Mouse (Mus musculus): ENCODE data around the gene Daw1. TPM values are rescaled to one million over a fixed set of nuclear protein-coding genes. Genes with fewer than 3 reads are reported as not detected.

The Daw1 gene
- polyA plus RNA-seq, 1 experiment, result not detected

DNA sequence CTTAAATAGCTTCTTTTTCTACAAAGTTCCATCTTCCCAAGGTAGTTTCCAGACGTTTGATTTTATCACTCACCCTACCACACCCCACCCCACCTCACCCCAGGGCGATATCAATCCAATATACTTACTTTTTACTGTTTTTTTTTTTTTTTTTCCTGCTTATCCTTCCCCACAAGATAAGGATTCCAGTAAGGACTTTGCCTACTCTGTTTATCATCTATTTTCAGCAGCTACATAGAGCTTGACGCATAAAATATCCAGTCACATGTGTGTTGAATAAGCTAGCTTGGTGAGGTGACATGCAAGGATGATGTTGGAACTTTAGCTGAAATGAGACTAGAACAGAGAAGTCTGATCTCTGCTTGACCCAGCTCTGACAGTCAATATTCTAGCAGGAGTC is 4.5 kb downstream of the Daw1 start:
- Histone ChIP-seq H3K27me3 (ENCODE audit: control insufficient read depth, insufficient read depth, insufficient read length) (no peaks in the 10 kb centered on the region), H3K4me3 (no peak overlapping the region), H3ac (ENCODE audit: control insufficient read depth, insufficient read length) (no peak overlapping the region), H3K36me3 (ENCODE audit: control insufficient read depth, insufficient read depth) (no peaks in the 10 kb centered on the region), H3K79me2 (ENCODE audit: control insufficient read depth, insufficient read depth) (no peaks in the 10 kb centered on the region), H3K4me2 (ENCODE audit: low read depth) (no peak overlapping the region)
- TF ChIP-seq POLR2AphosphoS2 (IDR thresholded peaks at IDR 0.05; ENCODE audit: insufficient read length, low read depth) (no peak), REST (IDR thresholded peaks at IDR 0.05; ENCODE audit: insufficient read depth, insufficient read length) (no peak), SRF (IDR thresholded peaks at IDR 0.05; ENCODE audit: control insufficient read depth, insufficient read length, low read depth) (no peak), MYOG (IDR thresholded peaks at IDR 0.05; ENCODE audit: control insufficient read depth in 1 of 3, insufficient read depth in 1 of 3, insufficient read length in 2 of 3, low read depth in 2 of 3) (no peak), TCF3 (IDR thresholded peaks at IDR 0.05; ENCODE audit: insufficient read length, low read depth) (no peak), TCF12 (IDR thresholded peaks at IDR 0.05; ENCODE audit: insufficient read depth, poor library complexity, severe bottlenecking) (no peak), E2F4 (IDR thresholded peaks at IDR 0.05; ENCODE audit: insufficient read depth) (no peak), CEBPB (IDR thresholded peaks at IDR 0.05; ENCODE audit: insufficient read depth, poor library complexity, severe bottlenecking) (no peak), POLR2A (IDR thresholded peaks at IDR 0.05; ENCODE audit: insufficient read length, low read depth) (no peak), MYOD1 (IDR thresholded peaks at IDR 0.05; ENCODE audit: control insufficient read depth in 1 of 3, insufficient read length in 2 of 3, low read depth in 2 of 3) (no peak), MAX (IDR thresholded peaks at IDR 0.05; ENCODE audit: low read depth) (no peak), USF1 (IDR thresholded peaks at IDR 0.05; ENCODE audit: low read depth) (no peak)

- TF ChIP-seq REST (IDR thresholded peaks at IDR 0.05; ENCODE audit: insufficient read depth, insufficient read length) (no peak), TCF3 (IDR thresholded peaks at IDR 0.05; ENCODE audit: insufficient read length, low read depth) (no peak), MYOG (IDR thresholded peaks at IDR 0.05; ENCODE audit: control insufficient read depth in 1 of 3, insufficient read depth in 1 of 3, insufficient read length in 2 of 3, low read depth in 2 of 3) (no peak), POLR2AphosphoS2 (IDR thresholded peaks at IDR 0.05; ENCODE audit: insufficient read length, low read depth) (no peak), SRF (IDR thresholded peaks at IDR 0.05; ENCODE audit: control insufficient read depth, insufficient read length, low read depth) (no peak), CEBPB (IDR thresholded peaks at IDR 0.05; ENCODE audit: insufficient read depth, poor library complexity, severe bottlenecking) (no peak), MAX (IDR thresholded peaks at IDR 0.05; ENCODE audit: low read depth) (no peak), POLR2A (IDR thresholded peaks at IDR 0.05; ENCODE audit: insufficient read length, low read depth) (no peak), TCF12 (IDR thresholded peaks at IDR 0.05; ENCODE audit: insufficient read depth, poor library complexity, severe bottlenecking) (no peak), USF1 (IDR thresholded peaks at IDR 0.05; ENCODE audit: low read depth) (no peak), E2F4 (IDR thresholded peaks at IDR 0.05; ENCODE audit: insufficient read depth) (no peak), MYOD1 (IDR thresholded peaks at IDR 0.05; ENCODE audit: control insufficient read depth in 1 of 3, insufficient read length in 2 of 3, low read depth in 2 of 3) (no peak)
- H3K79me2 ChIP-seq (ENCODE audit: control insufficient read depth, insufficient read depth), result no peaks in the 10 kb centered on the region
- H3K4me3 ChIP-seq, result no peak overlapping the region
- no peak overlapping the region for H3ac ChIP-seq (ENCODE audit: control insufficient read depth, insufficient read length)
- H3K36me3 ChIP-seq (ENCODE audit: control insufficient read depth, insufficient read depth), result no peaks in the 10 kb centered on the region
- no peaks in the 10 kb centered on the region for H3K27me3 ChIP-seq (ENCODE audit: control insufficient read depth, insufficient read depth, insufficient read length)
- H3K4me2 ChIP-seq (ENCODE audit: low read depth), result no peak overlapping the region
Observed at GRCm38 (mm10) chr1:83169158-83169557, 9.6 kb downstream of the Daw1 start.

GRCm38 (mm10) chr1:83175985-83176384 is 16.4 kb downstream of the Daw1 start:
- H3K27me3 ChIP-seq (ENCODE audit: control insufficient read depth, insufficient read depth, insufficient read length), result no peaks in the 10 kb centered on the region
- H3K4me3 ChIP-seq, result no peak overlapping the region
- H3K36me3 ChIP-seq (ENCODE audit: control insufficient read depth, insufficient read depth), result no peaks in the 10 kb centered on the region

GRCm38 (mm10) chr1:83179531-83179930 is 20.0 kb downstream of the Daw1 start:
- H3K4me2 ChIP-seq (ENCODE audit: low read depth), result no peak overlapping the region
- H3K36me3 ChIP-seq (ENCODE audit: control insufficient read depth, insufficient read depth), result no peaks in the 10 kb centered on the region
- no peak overlapping the region for H3ac ChIP-seq (ENCODE audit: control insufficient read depth, insufficient read length)
- no peak for TF ChIP-seq SRF (IDR thresholded peaks at IDR 0.05; ENCODE audit: control insufficient read depth, insufficient read length, low read depth)
- no peak for TF ChIP-seq CEBPB (IDR thresholded peaks at IDR 0.05; ENCODE audit: insufficient read depth, poor library complexity, severe bottlenecking)
- TF ChIP-seq MYOD1 (IDR thresholded peaks at IDR 0.05; ENCODE audit: control insufficient read depth in 1 of 3, insufficient read length in 2 of 3, low read depth in 2 of 3), result no peak
- no peak for TF ChIP-seq MAX (IDR thresholded peaks at IDR 0.05; ENCODE audit: low read depth)
- H3K4me3 ChIP-seq, result no peak overlapping the region
- no peaks in the 10 kb centered on the region for H3K79me2 ChIP-seq (ENCODE audit: control insufficient read depth, insufficient read depth)
- H3K27me3 ChIP-seq (ENCODE audit: control insufficient read depth, insufficient read depth, insufficient read length), result peaks cover 5% of the 10 kb centered on the region

More at GRCm38 (mm10) chr1:83175985-83176384, 16.4 kb downstream of the Daw1 start:
- no peaks in the 10 kb centered on the region for H3K79me2 ChIP-seq (ENCODE audit: control insufficient read depth, insufficient read depth)
- no peak overlapping the region for H3ac ChIP-seq (ENCODE audit: control insufficient read depth, insufficient read length)
- TF ChIP-seq USF1 (IDR thresholded peaks at IDR 0.05; ENCODE audit: low read depth), result no peak
- TF ChIP-seq REST (IDR thresholded peaks at IDR 0.05; ENCODE audit: insufficient read depth, insufficient read length), result no peak
- no peak for TF ChIP-seq MYOD1 (IDR thresholded peaks at IDR 0.05; ENCODE audit: control insufficient read depth in 1 of 3, insufficient read length in 2 of 3, low read depth in 2 of 3)
- TF ChIP-seq MAX (IDR thresholded peaks at IDR 0.05; ENCODE audit: low read depth), result no peak
- no peak for TF ChIP-seq CEBPB (IDR thresholded peaks at IDR 0.05; ENCODE audit: insufficient read depth, poor library complexity, severe bottlenecking)
- TF ChIP-seq POLR2AphosphoS2 (IDR thresholded peaks at IDR 0.05; ENCODE audit: insufficient read length, low read depth), result no peak
- no peak for TF ChIP-seq E2F4 (IDR thresholded peaks at IDR 0.05; ENCODE audit: insufficient read depth)
- TF ChIP-seq SRF (IDR thresholded peaks at IDR 0.05; ENCODE audit: control insufficient read depth, insufficient read length, low read depth), result no peak
- TF ChIP-seq TCF12 (IDR thresholded peaks at IDR 0.05; ENCODE audit: insufficient read depth, poor library complexity, severe bottlenecking), result no peak
- TF ChIP-seq POLR2A (IDR thresholded peaks at IDR 0.05; ENCODE audit: insufficient read length, low read depth), result no peak
- no peak for TF ChIP-seq MYOG (IDR thresholded peaks at IDR 0.05; ENCODE audit: control insufficient read depth in 1 of 3, insufficient read depth in 1 of 3, insufficient read length in 2 of 3, low read depth in 2 of 3)
- no peak for TF ChIP-seq TCF3 (IDR thresholded peaks at IDR 0.05; ENCODE audit: insufficient read length, low read depth)
- no peak overlapping the region for H3K4me2 ChIP-seq (ENCODE audit: low read depth)

GRCm38 (mm10) chr1:83181418-83181817 is 21.9 kb downstream of the Daw1 start:
- Histone ChIP-seq H3K79me2 (ENCODE audit: control insufficient read depth, insufficient read depth) (no peaks in the 10 kb centered on the region), H3K27me3 (ENCODE audit: control insufficient read depth, insufficient read depth, insufficient read length) (peaks cover 5% of the 10 kb centered on the region), H3K36me3 (ENCODE audit: control insufficient read depth, insufficient read depth) (no peaks in the 10 kb centered on the region), H3K4me2 (ENCODE audit: low read depth) (no peak overlapping the region), H3K4me3 (no peak overlapping the region), H3ac (ENCODE audit: control insufficient read depth, insufficient read length) (no peak overlapping the region)
- TF ChIP-seq REST (IDR thresholded peaks at IDR 0.05; ENCODE audit: insufficient read depth, insufficient read length) (no peak), USF1 (IDR thresholded peaks at IDR 0.05; ENCODE audit: low read depth) (no peak), POLR2AphosphoS2 (IDR thresholded peaks at IDR 0.05; ENCODE audit: insufficient read length, low read depth) (no peak), CEBPB (IDR thresholded peaks at IDR 0.05; ENCODE audit: insufficient read depth, poor library complexity, severe bottlenecking) (no peak), TCF12 (IDR thresholded peaks at IDR 0.05; ENCODE audit: insufficient read depth, poor library complexity, severe bottlenecking) (no peak), MYOG (IDR thresholded peaks at IDR 0.05; ENCODE audit: control insufficient read depth in 1 of 3, insufficient read depth in 1 of 3, insufficient read length in 2 of 3, low read depth in 2 of 3) (no peak), MYOD1 (IDR thresholded peaks at IDR 0.05; ENCODE audit: control insufficient read depth in 1 of 3, insufficient read length in 2 of 3, low read depth in 2 of 3) (no peak), TCF3 (IDR thresholded peaks at IDR 0.05; ENCODE audit: insufficient read length, low read depth) (no peak), MAX (IDR thresholded peaks at IDR 0.05; ENCODE audit: low read depth) (no peak), SRF (IDR thresholded peaks at IDR 0.05; ENCODE audit: control insufficient read depth, insufficient read length, low read depth) (no peak), E2F4 (IDR thresholded peaks at IDR 0.05; ENCODE audit: insufficient read depth) (no peak), POLR2A (IDR thresholded peaks at IDR 0.05; ENCODE audit: insufficient read length, low read depth) (no peak)

All from myocyte (in vitro differentiated cells).